Mouse (Mus musculus): ENCODE measurements around the gene Sult5a1.
"Not testable (repeated sequence)": the region's sequence is repeated elsewhere in the genome, so short reads cannot be mapped to it uniquely, and the experiment has no call there.

Sult5a1 gene

DNA sequence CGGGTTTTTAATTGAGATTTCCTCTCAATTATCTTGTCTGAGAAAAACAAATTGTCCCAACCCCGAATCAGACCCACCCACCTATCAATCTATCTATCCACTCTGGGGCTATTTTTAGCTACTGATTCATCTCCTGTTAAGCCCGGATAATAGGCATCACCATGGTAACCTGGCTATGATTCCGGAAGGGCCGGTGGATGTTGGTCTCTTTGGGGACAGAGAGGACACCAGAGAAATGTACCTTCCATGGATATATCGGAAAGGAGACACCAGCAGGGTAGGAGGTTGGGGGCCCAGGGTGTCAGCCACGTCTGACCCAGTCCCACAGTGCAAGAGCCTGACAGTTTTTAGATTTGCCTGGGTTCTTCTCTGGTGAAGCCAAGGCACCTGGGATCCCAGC, 22.7 kb downstream of the Sult5a1 start:
- no peak for DNase-seq (ENCODE audit: low spot score in 2 of 2)

DNA sequence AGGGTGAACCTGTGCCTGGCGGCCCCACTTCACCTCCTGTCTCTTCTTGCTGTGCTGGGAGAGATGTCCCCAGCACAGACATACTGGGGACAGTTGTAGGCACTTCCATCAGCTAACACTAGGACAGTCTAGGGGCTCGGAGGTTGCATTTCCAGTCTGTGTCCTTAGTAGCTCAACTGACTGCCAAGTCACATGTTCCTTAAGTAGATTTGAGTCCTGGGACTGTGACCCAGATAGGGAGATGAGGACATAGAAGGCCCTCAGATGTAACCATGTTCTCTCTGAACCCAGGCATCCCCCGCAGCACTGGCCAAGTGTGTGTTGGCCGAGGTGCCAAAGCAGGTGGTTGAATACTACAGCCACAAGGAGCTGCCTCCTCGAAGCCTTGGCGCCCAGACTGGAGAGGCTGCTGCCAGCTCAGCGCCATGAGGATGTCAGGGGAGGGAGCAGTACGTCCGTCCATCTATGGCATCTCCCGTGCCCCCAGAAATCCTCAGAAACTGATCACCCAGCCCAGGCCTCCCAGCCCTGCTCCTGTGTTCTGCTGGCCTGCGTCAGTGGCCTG, 23.9 kb downstream of the Sult5a1 start:
- no peak for DNase-seq (ENCODE audit: low spot score in 2 of 2)

DNA sequence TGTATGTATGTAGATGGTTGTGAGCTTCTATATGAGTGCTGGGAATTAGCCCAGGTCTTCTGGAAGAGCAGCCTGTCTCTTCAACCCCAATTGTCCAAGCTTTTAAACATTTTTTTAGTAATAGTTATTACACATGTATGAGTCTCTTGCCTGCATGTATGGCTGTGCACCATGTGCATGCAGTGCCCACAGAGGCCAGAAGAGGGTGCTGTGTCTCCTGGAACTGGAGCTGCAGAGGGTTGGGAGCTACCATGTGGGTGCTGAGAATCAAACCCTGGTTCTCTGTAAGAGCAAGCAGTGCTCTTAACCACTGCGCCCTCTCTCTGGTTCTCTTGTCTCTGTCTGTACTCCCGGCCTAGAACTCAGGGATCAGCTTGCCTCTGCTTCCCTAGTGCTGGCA, 25.2 kb downstream of the Sult5a1 start:
- DNase-seq (ENCODE audit: low spot score in 2 of 2) = no peak

- DNase-seq (ENCODE audit: low spot score in 2 of 2) = no peak
These were observed 27.1 kb downstream of the Sult5a1 start for GRCm38 (mm10) chr8:123131041-123131440.

DNA sequence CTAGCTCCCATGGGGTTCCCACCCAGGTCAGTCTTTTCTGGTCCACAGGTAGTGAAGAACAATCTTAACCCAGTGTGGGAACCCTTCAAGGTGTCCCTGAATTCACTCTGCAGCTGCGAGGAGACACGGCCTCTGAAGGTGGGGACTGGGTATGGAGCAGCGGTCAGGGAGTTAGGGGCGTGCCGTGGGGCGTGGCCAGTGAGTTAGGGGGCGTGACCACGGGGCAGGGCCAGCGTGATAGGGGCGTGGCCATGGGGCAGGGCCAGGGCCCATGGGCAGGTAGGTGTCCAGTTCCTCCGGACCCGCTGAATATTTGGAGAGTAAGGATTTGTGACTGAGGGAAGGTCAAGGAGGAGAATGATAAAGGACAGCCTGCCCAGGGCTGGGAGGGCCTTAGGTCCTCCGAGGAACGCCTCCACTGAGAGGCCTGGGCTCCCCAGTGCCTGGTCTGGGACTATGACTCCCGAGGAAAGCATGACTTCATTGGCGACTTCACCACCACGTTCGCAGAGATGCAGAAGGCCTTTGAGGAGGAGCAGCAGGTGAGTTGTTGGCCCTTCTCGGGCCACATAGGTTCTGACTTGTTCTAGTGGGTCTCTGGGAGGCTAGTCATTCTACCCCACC, 31.8 kb downstream of the Sult5a1 start:
- no peak for DNase-seq (ENCODE audit: low spot score in 2 of 2)

- DNase-seq (ENCODE audit: low spot score in 2 of 2) = no peak
These were observed 35.4 kb downstream of the Sult5a1 start for GRCm38 (mm10) chr8:123122670-123123069.

DNA sequence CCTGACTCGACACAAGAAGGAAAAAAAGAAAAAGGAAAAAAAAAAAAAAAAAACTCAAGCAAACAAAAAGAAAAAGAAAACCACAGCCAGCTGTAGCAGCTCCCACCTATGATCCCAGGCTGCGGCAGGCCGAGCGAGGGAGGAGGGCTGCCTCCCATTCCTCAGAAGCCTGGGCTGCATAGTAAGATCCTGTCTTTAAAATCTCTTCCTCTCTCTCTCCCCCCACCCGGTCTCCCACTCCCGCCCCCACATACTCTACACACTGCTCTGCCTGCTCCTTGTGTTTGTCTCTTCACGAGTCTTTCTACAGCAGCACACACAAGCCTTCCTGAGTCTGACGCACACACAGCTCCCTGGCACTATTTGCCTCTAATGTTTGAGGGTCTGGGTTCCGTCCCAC, 36.1 kb downstream of the Sult5a1 start:
- DNase-seq (ENCODE audit: low spot score in 2 of 2) = no peak

- DNase-seq (ENCODE audit: low spot score in 2 of 2) = no peak
These were observed 40.4 kb downstream of the Sult5a1 start for GRCm38 (mm10) chr8:123117744-123118143.

GRCm38 (mm10) chr8:123117127-123117731, 40.9 kb downstream of the Sult5a1 start, which contains the start of gene Cpne7:
TSS of gene Cpne7 (plus strand) at chr8:123117374.
- no peak for DNase-seq (ENCODE audit: low spot score in 2 of 2)

- DNase-seq (ENCODE audit: low spot score in 2 of 2) = no peak
These were observed 43.5 kb downstream of the Sult5a1 start for GRCm38 (mm10) chr8:123114644-123115043.

DNA sequence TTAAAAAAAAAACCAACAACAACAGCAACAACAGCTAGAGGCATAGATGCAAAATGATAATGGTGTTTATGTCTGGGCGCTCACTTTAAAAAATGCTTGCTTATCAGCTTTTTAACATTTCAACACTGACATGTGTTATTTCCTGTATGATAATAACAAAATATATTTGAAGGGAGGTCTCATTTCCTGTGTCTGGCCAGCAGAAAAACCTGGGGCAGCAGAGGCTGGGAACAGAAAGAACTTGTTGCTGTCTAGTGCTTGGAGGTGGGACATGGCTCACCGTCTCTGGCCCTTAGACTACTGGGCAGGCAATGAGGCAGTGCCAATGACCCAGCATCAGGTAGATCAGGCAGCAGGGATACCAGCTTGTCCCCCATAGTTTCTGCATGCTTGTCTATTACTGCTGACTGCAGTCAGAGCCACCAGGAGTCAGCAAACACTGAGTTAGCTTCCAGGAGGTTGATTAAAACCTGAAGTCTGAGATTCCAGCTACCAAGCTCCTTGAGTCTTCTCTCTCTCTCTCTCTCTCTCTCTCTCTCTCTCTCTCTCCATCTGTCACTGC, 44.1 kb downstream of the Sult5a1 start:
- DNase-seq (ENCODE audit: low spot score in 2 of 2) = no peak

- DNase-seq (ENCODE audit: low spot score in 2 of 2) = no peak
These were observed 45.2 kb downstream of the Sult5a1 start for GRCm38 (mm10) chr8:123112892-123113291.

- no peak for DNase-seq (ENCODE audit: low spot score in 2 of 2)
These were observed 47.5 kb downstream of the Sult5a1 start for GRCm38 (mm10) chr8:123110649-123111048.

DNA sequence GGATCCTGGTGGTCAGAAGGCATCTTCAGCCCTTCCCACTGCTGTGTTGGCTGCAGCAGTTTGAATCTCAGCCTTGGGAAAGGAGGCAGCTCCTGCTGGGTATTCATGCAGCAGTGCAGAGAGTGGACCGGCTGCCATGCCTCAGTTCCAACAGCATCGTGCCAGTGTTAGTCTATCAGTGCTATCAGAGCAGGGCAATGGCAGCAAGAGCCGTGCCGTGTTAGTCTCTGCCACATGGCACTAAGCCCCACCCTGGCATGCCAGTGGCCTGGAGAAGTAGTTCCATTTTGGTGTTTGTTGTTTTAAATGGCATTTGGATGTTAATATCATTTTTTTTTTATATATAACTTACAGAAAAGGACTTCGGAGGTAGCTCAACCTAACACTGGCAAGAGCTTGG, 49.2 kb downstream of the Sult5a1 start:
- no peak for DNase-seq (ENCODE audit: low spot score in 2 of 2)

DNA sequence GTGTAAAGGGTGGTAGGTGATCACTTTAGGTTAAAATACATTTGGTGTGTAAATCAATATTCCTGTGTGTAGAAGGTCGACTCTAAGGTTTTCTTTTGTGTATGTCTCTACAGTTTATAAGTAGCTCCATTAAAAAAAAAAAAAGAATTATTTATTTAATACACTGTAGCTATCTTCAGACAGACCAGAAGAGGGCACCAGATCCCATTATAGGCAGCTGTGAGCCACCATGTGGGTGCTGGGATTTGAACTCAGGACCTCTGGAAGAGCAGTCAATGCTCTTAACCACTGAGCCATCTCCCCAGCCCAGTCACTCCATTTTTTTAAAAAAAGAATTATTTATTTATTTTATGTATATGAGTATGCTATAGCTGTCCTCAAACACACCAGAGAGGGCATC, 50.1 kb downstream of the Sult5a1 start:
- DNase-seq (ENCODE audit: low spot score in 2 of 2) = no peak

DNA sequence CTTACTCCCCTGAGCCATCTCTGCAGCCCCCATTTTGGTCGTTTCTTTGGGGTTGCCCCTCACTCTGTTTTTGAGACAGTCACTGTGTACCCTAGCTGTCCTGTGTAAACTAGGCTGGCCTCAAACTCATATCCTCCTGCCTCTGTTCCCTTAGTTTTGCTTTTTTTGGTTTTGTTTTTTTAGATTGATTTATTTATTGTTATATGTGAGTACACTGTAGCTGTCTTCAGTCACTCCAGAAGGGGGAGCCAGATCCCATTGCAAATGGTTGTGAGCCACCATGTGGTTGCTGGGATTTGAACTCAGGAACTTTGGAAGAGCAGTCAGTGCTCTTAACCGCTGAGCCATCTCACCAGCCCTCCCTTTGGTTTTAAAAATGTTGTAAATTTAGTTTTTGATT, 51.6 kb downstream of the Sult5a1 start:
- DNase-seq (ENCODE audit: low spot score in 2 of 2) = no peak

DNA sequence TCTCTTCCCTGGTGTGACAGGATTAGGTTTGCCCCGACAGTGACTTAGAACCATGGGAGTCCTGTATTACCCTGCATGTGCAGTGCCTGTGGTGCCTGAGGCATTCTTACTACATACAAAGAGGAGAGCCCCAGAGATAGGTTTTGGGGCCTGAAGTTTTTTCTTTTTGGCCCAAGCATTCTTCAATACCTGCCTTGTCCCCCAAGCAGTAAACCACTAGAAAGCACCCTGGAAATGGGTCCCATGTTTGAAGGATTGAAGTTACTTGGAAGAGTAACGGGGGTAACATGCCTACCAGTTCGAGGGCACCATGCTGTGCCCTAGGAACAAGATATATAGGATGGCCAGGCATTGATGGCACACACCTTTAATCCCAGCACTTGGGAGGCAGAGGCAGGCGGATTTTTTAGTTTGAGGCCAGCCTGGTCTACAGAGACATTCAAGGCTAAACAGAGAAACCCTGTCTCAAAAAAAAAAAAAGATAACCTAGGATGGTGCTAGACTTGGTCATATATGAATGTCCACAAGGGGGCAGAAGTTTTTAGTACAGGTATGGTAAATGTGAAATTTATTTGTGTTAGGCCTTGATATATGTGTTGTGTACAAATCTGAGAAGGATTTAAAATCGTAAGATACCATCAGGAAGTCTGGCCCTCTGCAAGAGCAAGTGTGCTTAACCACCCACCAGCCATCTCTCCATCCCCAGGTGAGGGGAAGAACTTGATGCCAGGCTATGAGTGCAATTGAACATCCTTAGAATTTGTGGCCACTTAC, 52.4 kb downstream of the Sult5a1 start:
- no peak for DNase-seq (ENCODE audit: low spot score in 2 of 2)

GRCm38 (mm10) chr8:123104046-123104767, 53.9 kb downstream of the Sult5a1 start:
- no peak for DNase-seq (ENCODE audit: low spot score in 2 of 2)

GRCm38 (mm10) chr8:123103285-123103684, 54.8 kb downstream of the Sult5a1 start:
- DNase-seq (ENCODE audit: low spot score in 2 of 2) = no peak

DNA sequence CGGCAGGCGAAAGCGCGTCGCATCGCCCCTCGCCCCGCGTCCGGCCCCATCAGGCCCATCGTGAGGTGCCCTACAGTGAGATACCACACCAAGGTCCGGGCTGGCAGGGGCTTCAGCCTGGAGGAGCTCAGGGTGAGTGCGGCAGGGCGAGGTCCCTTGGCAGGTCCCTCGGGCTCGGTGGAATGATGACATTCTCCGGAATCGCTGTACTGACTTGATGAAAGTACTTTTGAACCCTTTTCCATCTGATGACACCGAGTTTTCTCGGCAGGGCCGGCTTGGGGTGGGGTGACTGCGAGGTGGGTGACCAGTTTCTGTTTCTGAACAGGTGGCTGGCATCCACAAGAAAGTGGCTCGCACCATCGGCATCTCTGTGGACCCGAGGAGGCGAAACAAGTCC, 55.3 kb downstream of the Sult5a1 start:
- not testable (repeated sequence) for DNase-seq (ENCODE audit: low spot score in 2 of 2)

Measured in frontal cortex, postnatal 14 days (tissue).